Mouse (Mus musculus): ENCODE results near the gene Atp1b2. TPM values are rescaled to one million over a fixed set of nuclear protein-coding genes. Genes with fewer than 3 reads are reported as not detected.

Gene Atp1b2
- total RNA-seq, 1 experiment from 2014 or later = 39.7 TPM

GRCm38 (mm10) chr11:69608525-69608924 is 2.8 kb upstream of the Atp1b2 start:
- no peak for DNase-seq

GRCm38 (mm10) chr11:69606832-69607231 is 1.1 kb upstream of the Atp1b2 start:
- no peak for DNase-seq

GRCm38 (mm10) chr11:69606491-69606795 is 701 bp upstream of the Atp1b2 start:
- DNase-seq = no peak

GRCm38 (mm10) chr11:69604795-69605664 is 712 bp downstream of the Atp1b2 start:
- peak; percentile 54 for DNase-seq

GRCm38 (mm10) chr11:69604347-69604746 is 1.4 kb downstream of the Atp1b2 start:
- DNase-seq = no peak

GRCm38 (mm10) chr11:69603516-69603915 is 2.2 kb downstream of the Atp1b2 start:
- DNase-seq = no peak

GRCm38 (mm10) chr11:69601768-69602167 is 4.0 kb downstream of the Atp1b2 start:
- DNase-seq = no peak

- peak; percentile 81 for DNase-seq
Observed at GRCm38 (mm10) chr11:69600098-69600497, 5.6 kb downstream of the Atp1b2 start.

- peak; percentile 1 for DNase-seq
Observed at GRCm38 (mm10) chr11:69599436-69599835, 6.3 kb downstream of the Atp1b2 start.

- no peak for DNase-seq
Observed at GRCm38 (mm10) chr11:69594853-69595252, 10.9 kb downstream of the Atp1b2 start.

GRCm38 (mm10) chr11:69592799-69593198 is 12.9 kb downstream of the Atp1b2 start:
- DNase-seq = no peak

GRCm38 (mm10) chr11:69591899-69592637 is 13.7 kb downstream of the Atp1b2 start:
- DNase-seq = no peak

- DNase-seq = no peak
Observed at GRCm38 (mm10) chr11:69591424-69591823, 14.3 kb downstream of the Atp1b2 start.

GRCm38 (mm10) chr11:69590622-69591021 is 15.1 kb downstream of the Atp1b2 start:
- no peak for DNase-seq

GRCm38 (mm10) chr11:69589207-69589834 is 16.4 kb downstream of the Atp1b2 start:
- no peak for DNase-seq

- no peak for DNase-seq
Observed at GRCm38 (mm10) chr11:69585718-69586325, 19.9 kb downstream of the Atp1b2 start.

- DNase-seq = no peak
Observed at GRCm38 (mm10) chr11:69584937-69585336, 20.8 kb downstream of the Atp1b2 start.

GRCm38 (mm10) chr11:69584008-69584407 is 21.7 kb downstream of the Atp1b2 start:
- DNase-seq = no peak

- no peak for DNase-seq
Observed at GRCm38 (mm10) chr11:69582230-69582805, 23.4 kb downstream of the Atp1b2 start.

- peak; percentile 40 for DNase-seq
Observed at GRCm38 (mm10) chr11:69581814-69582213, 23.9 kb downstream of the Atp1b2 start.

GRCm38 (mm10) chr11:69581147-69581688 is 24.5 kb downstream of the Atp1b2 start:
- DNase-seq = peak; percentile 95

GRCm38 (mm10) chr11:69580572-69581146 is 25.1 kb downstream of the Atp1b2 start:
- DNase-seq = no peak

Measured in adrenal gland, postnatal 14 days (tissue).